Mouse (Mus musculus) cerebellum, adult (tissue): ENCODE data around the gene Zbtb22.
A peak's percentile ranks its signal among the peaks of the same experiment; 100 is the strongest.

Source experiments
- ATAC-seq: cut with Nextera tagmentation; 2 replicates; pipeline ENCODE4 v1.9.2; 2017; ENCODE audit warnings: mild to moderate bottlenecking, moderate library complexity, mixed read lengths; ENCODE audit not compliant: insufficient number of reproducible peaks, low FRiP score, low TSS enrichment

The Zbtb22 gene

GRCm38 (mm10) chr17:33920282-33921097, 4.8 kb downstream of the Zbtb22 start:
- ATAC-seq, result 0 out of 2 replicates have a peak, but pooled peaks have one; percentile 19

GRCm38 (mm10) chr17:33921361-33921760, 5.7 kb downstream of the Zbtb22 start:
- no peak for ATAC-seq

GRCm38 (mm10) chr17:33924577-33925283, 9.0 kb downstream of the Zbtb22 start:
- no peak for ATAC-seq

GRCm38 (mm10) chr17:33925406-33926116, 9.9 kb downstream of the Zbtb22 start:
- ATAC-seq, result no peak

- no peak for ATAC-seq
Measured at GRCm38 (mm10) chr17:33926207-33926932, 10.7 kb downstream of the Zbtb22 start.

GRCm38 (mm10) chr17:33928251-33928947, 12.7 kb downstream of the Zbtb22 start:
- ATAC-seq, result no peak

GRCm38 (mm10) chr17:33929371-33930279, 13.9 kb downstream of the Zbtb22 start, which contains the start of gene Rgl2:
Gene Rgl2 (plus strand): TSS chr17:33929543.
- peak; percentile 59 for ATAC-seq

- ATAC-seq, result peak; percentile 10; the same call in 1 of the 2 replicates
Measured at GRCm38 (mm10) chr17:33930280-33931158, 14.8 kb downstream of the Zbtb22 start.

GRCm38 (mm10) chr17:33931159-33931866, 15.6 kb downstream of the Zbtb22 start:
- ATAC-seq, result no peak

GRCm38 (mm10) chr17:33931947-33932346, 16.2 kb downstream of the Zbtb22 start:
- no peak for ATAC-seq

GRCm38 (mm10) chr17:33932448-33932847, 16.7 kb downstream of the Zbtb22 start:
- ATAC-seq, result no peak

- ATAC-seq, result no peak
Measured at GRCm38 (mm10) chr17:33932970-33933369, 17.3 kb downstream of the Zbtb22 start.

GRCm38 (mm10) chr17:33935422-33936055, 19.8 kb downstream of the Zbtb22 start:
- ATAC-seq, result no peak

GRCm38 (mm10) chr17:33936993-33937392, 21.3 kb downstream of the Zbtb22 start:
- no peak for ATAC-seq

- ATAC-seq, result no peak
Measured at GRCm38 (mm10) chr17:33938783-33939182, 23.1 kb downstream of the Zbtb22 start.

GRCm38 (mm10) chr17:33940206-33940805, 24.6 kb downstream of the Zbtb22 start, which contains the start of the genes Pfdn6 and Wdr46:
Gene Pfdn6 (minus strand): TSS chr17:33940343.
Gene Wdr46 (plus strand): TSS chr17:33940660.
- peak; percentile 81; the same call in 1 of the 2 replicates for ATAC-seq
